ENCODE assay signal across 28 mouse cellular contexts in the genomic region with DNA sequence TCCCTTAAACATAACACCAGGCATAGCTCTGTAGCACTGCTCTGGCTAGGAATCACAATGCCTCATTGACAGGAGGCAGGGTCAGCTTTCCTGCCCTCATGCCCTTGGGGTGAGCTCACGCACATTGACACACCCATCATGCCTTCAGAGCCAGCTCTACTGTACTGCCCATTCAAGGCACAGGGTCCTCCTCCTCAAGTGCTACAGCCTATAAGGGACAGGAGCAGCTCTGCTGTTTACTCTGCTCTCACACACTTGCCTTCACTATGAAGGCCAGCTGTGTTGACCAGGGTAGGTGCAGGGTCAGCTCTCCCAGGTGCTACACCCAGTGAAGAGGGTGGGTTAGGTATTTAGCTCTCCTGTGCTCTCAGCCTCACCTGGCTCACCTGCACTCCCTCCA. TPM values are rescaled to one million over a fixed set of nuclear protein-coding genes. Genes with fewer than 3 reads are reported as not detected.
A peak's percentile ranks its signal among the peaks of the same experiment; 100 is the strongest.
DNase-seq lines count a peak whose midpoint lies in the region; ATAC-seq lines count a peak whose summit lies in the region.
"Had no signal": no experiment of that assay in that cellular context is flagged by ENCODE, and none has a peak within 500 bp of the region (broad histone marks: within the 10 kb centered on the region; RNA-seq: fewer than 3 reads in every experiment).

No protein-coding gene starts in this region.

- H3K4me2 ChIP-seq in kidney, embryonic 14.5 days (replicated peaks; ENCODE audit: low read depth, low read length) = no peak overlapping the region
- H3K4me2 ChIP-seq in stomach, embryonic 16.5 days (ENCODE audit: low read depth, low read length) = no peak overlapping the region
- H3K4me2 ChIP-seq: embryonic facial prominence, embryonic 15.5 days; forebrain, embryonic 13.5 days; hindbrain, embryonic 12.5 days; kidney, embryonic 15.5 days; limb, embryonic 13.5 days; liver, embryonic 11.5 days had no signal

- H3K36me3 ChIP-seq in kidney, embryonic 14.5 days (ENCODE audit: control insufficient read depth, insufficient read depth, low read length) = no peaks in the 10 kb centered on the region
- H3K36me3 ChIP-seq in megakaryocyte, embryonic 14.5 days (replicated peaks; ENCODE audit: low read length) = no peaks in the 10 kb centered on the region
- H3K36me3 ChIP-seq in stomach, embryonic 16.5 days (ENCODE audit: control insufficient read depth, insufficient read depth, low read length) = no peaks in the 10 kb centered on the region
- H3K36me3 ChIP-seq: embryonic facial prominence, embryonic 10.5 days; embryonic facial prominence, embryonic 15.5 days; hindbrain, embryonic 12.5 days; kidney, embryonic 15.5 days; limb, embryonic 13.5 days; midbrain, embryonic 10.5 days had no signal

- no peaks in the 10 kb centered on the region for H3K9me3 ChIP-seq in kidney, embryonic 14.5 days (ENCODE audit: control insufficient read depth, low read length)
- H3K9me3 ChIP-seq in megakaryocyte, embryonic 14.5 days = peaks cover 4% of the 10 kb centered on the region; the same call in 1 of the 2 replicates
- no peaks in the 10 kb centered on the region for H3K9me3 ChIP-seq in stomach, embryonic 16.5 days (replicated peaks; ENCODE audit: control insufficient read depth, low read length)
- H3K9me3 ChIP-seq: embryonic facial prominence, embryonic 10.5 days; embryonic facial prominence, embryonic 15.5 days; forebrain, embryonic 13.5 days; hindbrain, embryonic 12.5 days; kidney, embryonic 15.5 days; limb, embryonic 13.5 days; midbrain, embryonic 10.5 days had no signal

- H3K27ac ChIP-seq in kidney, embryonic 14.5 days (ENCODE audit: low read depth, low read length) = no peak overlapping the region
- no peak overlapping the region for H3K27ac ChIP-seq in stomach, embryonic 16.5 days (ENCODE audit: low read length)
- H3K27ac ChIP-seq: embryonic facial prominence, embryonic 10.5 days; embryonic facial prominence, embryonic 15.5 days; forebrain, embryonic 13.5 days; hindbrain, embryonic 12.5 days; kidney, embryonic 15.5 days; layer of hippocampus, adult 2 months; limb, embryonic 13.5 days; macrophage; midbrain, embryonic 10.5 days had no signal

- 0 out of 2 replicates have a peak, but pooled peaks have one; percentile 16 for ATAC-seq in kidney, embryonic 14.5 days (ENCODE audit: low FRiP score, low TSS enrichment)
- ATAC-seq in megakaryocyte, adult 5-6 weeks (ENCODE audit: poor library complexity, severe bottlenecking) = no peak
- ATAC-seq in stomach, embryonic 16.5 days (ENCODE audit: insufficient read depth, low FRiP score) = peak; percentile 53; the same call in 1 of the 2 replicates
- ATAC-seq: forebrain, embryonic 13.5 days had no signal

- no peaks in the 10 kb centered on the region for H3K4me1 ChIP-seq in kidney, embryonic 14.5 days (ENCODE audit: control insufficient read depth, insufficient read depth, low read length)
- H3K4me1 ChIP-seq in megakaryocyte, embryonic 14.5 days = no peaks in the 10 kb centered on the region; the same call in 1 of the 2 replicates
- H3K4me1 ChIP-seq in stomach, embryonic 16.5 days (ENCODE audit: control insufficient read depth, insufficient read depth, low read length) = no peaks in the 10 kb centered on the region
- H3K4me1 ChIP-seq: embryonic facial prominence, embryonic 15.5 days; forebrain, embryonic 13.5 days; hindbrain, embryonic 12.5 days; kidney, embryonic 15.5 days; limb, embryonic 13.5 days; midbrain, embryonic 10.5 days had no signal

- no peak for DNase-seq in kidney, postnatal 14 days
- DNase-seq in ZHBTc4 (ENCODE audit: low read depth, low spot score) = peak; percentile 5
- no peak for DNase-seq in cerebellum, adult 11-12 months
- DNase-seq: adrenal gland, adult 2 months; cerebellum, adult 8-10 months; cerebellum, postnatal 25 days; gastrocnemius, postnatal 14 days; kidney, adult 11 months; kidney, postnatal 36 days had no signal

- H3K4me3 ChIP-seq in kidney, embryonic 14.5 days (ENCODE audit: low read length) = no peak overlapping the region
- H3K4me3 ChIP-seq in megakaryocyte, embryonic 14.5 days (replicated peaks) = peak overlapping the region; percentile 38
- no peak overlapping the region for H3K4me3 ChIP-seq in stomach, embryonic 16.5 days (replicated peaks; ENCODE audit: low read length)
- H3K4me3 ChIP-seq: embryonic facial prominence, embryonic 10.5 days; embryonic facial prominence, embryonic 15.5 days; forebrain, embryonic 13.5 days; hindbrain, embryonic 12.5 days; kidney, embryonic 15.5 days; layer of hippocampus, adult 2 months; limb, embryonic 13.5 days; midbrain, embryonic 10.5 days had no signal

- 58% methylated on average over 1 of the region's 1 CpGs for WGBS in kidney, embryonic 14.5 days
- 54% methylated on average over 1 of the region's 1 CpGs for WGBS in stomach, embryonic 16.5 days

- no peak overlapping the region for H3K9ac ChIP-seq in kidney, embryonic 14.5 days (ENCODE audit: low read depth, low read length)
- no peak overlapping the region for H3K9ac ChIP-seq in stomach, embryonic 16.5 days (ENCODE audit: low read length)
- H3K9ac ChIP-seq: embryonic facial prominence, embryonic 15.5 days; forebrain, embryonic 13.5 days; hindbrain, embryonic 12.5 days; kidney, embryonic 15.5 days; limb, embryonic 13.5 days had no signal

- H3K27me3 ChIP-seq in kidney, embryonic 14.5 days (ENCODE audit: control insufficient read depth, insufficient read depth, low read length) = no peaks in the 10 kb centered on the region
- H3K27me3 ChIP-seq in megakaryocyte, embryonic 14.5 days (replicated peaks) = no peaks in the 10 kb centered on the region
- H3K27me3 ChIP-seq in stomach, embryonic 16.5 days (ENCODE audit: control insufficient read depth, insufficient read depth, low read length) = no peaks in the 10 kb centered on the region
- H3K27me3 ChIP-seq: embryonic facial prominence, embryonic 15.5 days; forebrain, embryonic 13.5 days; hindbrain, embryonic 12.5 days; kidney, embryonic 15.5 days; limb, embryonic 13.5 days had no signal

RNA-seq across cellular contexts. Expression of a gene that starts 12.7 kb away (rescaled TPM):
- polyA plus RNA-seq in kidney, embryonic 14.5 days (2014; fragmentation: Nextera tagmentation; extraction: Ambion mirVana) = 1.3 and 1.4 TPM in 2 replicates
- 0.37 TPM in 1 of 2 replicates, not detected in the other for polyA plus RNA-seq in megakaryocyte, embryonic 14.5 days (2012; ENCODE audit: insufficient read depth, low replicate concordance)
- total RNA-seq in megakaryocyte, adult 5-6 weeks (2015) = 0.07 TPM in 1 of 2 replicates, not detected in the other
- total RNA-seq in megakaryocyte, adult 5-6 weeks (2017) = 0.04 TPM in 1 of 2 replicates, not detected in the other
- 0.74 and 1.2 TPM in 2 replicates for polyA plus RNA-seq in stomach, embryonic 16.5 days (2015; fragmentation: Nextera tagmentation; extraction: Ambion mirVana)
- total RNA-seq: monocyte, adult 5-6 weeks had no signal

RNA-seq across cellular contexts. Expression of a gene that starts 12.8 kb away (rescaled TPM):
- polyA plus RNA-seq in kidney, embryonic 14.5 days (2014; fragmentation: Nextera tagmentation; extraction: Ambion mirVana) = 11.9 and 14.4 TPM in 2 replicates
- 0.72 TPM in 1 of 2 replicates, not detected in the other for polyA plus RNA-seq in megakaryocyte, embryonic 14.5 days (2012; ENCODE audit: insufficient read depth, low replicate concordance)
- 8.1 and 8.9 TPM in 2 replicates for total RNA-seq in megakaryocyte, adult 5-6 weeks (2015)
- 5.8 and 6.2 TPM in 2 replicates for total RNA-seq in megakaryocyte, adult 5-6 weeks (2017)
- 17.1 and 19.7 TPM in 2 replicates for polyA plus RNA-seq in stomach, embryonic 16.5 days (2015; fragmentation: Nextera tagmentation; extraction: Ambion mirVana)

RNA-seq across cellular contexts. Expression of a gene that starts 50.8 kb away (rescaled TPM):
- not detected in 2 replicates for polyA plus RNA-seq in kidney, embryonic 14.5 days (2014; fragmentation: Nextera tagmentation; extraction: Ambion mirVana)
- polyA plus RNA-seq in megakaryocyte, embryonic 14.5 days (2012; ENCODE audit: insufficient read depth, low replicate concordance) = not detected in 2 replicates
- total RNA-seq in megakaryocyte, adult 5-6 weeks (2015) = not detected in 2 replicates
- not detected in 2 replicates for total RNA-seq in megakaryocyte, adult 5-6 weeks (2017)
- not detected in 2 replicates for polyA plus RNA-seq in stomach, embryonic 16.5 days (2015; fragmentation: Nextera tagmentation; extraction: Ambion mirVana)
- total RNA-seq: adrenal gland, adult 2 months; adrenal gland, postnatal 4 days; gastrocnemius, postnatal 14 days; granulocyte monocyte progenitor cell, adult 5-6 weeks; MEL; monocyte, adult 5-6 weeks had no signal
- polyA plus RNA-seq: adrenal gland, adult 2 months; embryonic facial prominence, embryonic 10.5 days; embryonic facial prominence, embryonic 15.5 days; forebrain, embryonic 13.5 days; kidney, embryonic 15.5 days; liver, embryonic 16.5 days; macrophage; midbrain, embryonic 10.5 days had no signal
